Mouse (Mus musculus) layer of hippocampus, postnatal 10 days (tissue): Measurements from ENCODE around the gene Trim9. TPM values are rescaled to one million over a fixed set of nuclear protein-coding genes. Genes with fewer than 3 reads are reported as not detected.

ENCODE experiments used
- DNase-seq, 2 experiments: peaks; one replicate each; pipeline ENCODE4 v3.0.0; 2021; ENCODE audit warnings: low spot score in 2 of 2
- long read RNA-seq: library from polyadenylated mRNA; stranded (forward); transcript quantifications from one replicate; pipeline ENCODE4 v2.0.0, GENCODE M21; 2023
- total RNA-seq, 2 experiments: library from RNA; stranded (reverse); gene quantifications; 2 replicates each; pipeline ENCODE4 v1.2.3; 2021

The Trim9 gene
- 100 to 1,000 TPM; 299 to 300 TPM for total RNA-seq
- long read RNA-seq, full-length matches to known transcripts, result 35 of 95 reads
- long read RNA-seq, partial matches to known transcripts, result 28 of 95 reads
- long read RNA-seq, other reads (novel, unspliced or antisense), result 32 of 95 reads

- DNase-seq, result peak; percentile 97
Observed at GRCm38 (mm10) chr12:70347202-70347841, at the start of gene Trim9. Gene Trim9, minus strand, starts transcription at chr12:70347614.

- no peak for DNase-seq
Observed at GRCm38 (mm10) chr12:70395061-70395460, 47.6 kb upstream of the Trim9 start.

GRCm38 (mm10) chr12:70391236-70391635, 43.8 kb upstream of the Trim9 start:
- no peak for DNase-seq

- no peak for DNase-seq
Observed at GRCm38 (mm10) chr12:70374976-70375375, 27.6 kb upstream of the Trim9 start.

- DNase-seq, result no peak
Observed at GRCm38 (mm10) chr12:70372874-70373273, 25.5 kb upstream of the Trim9 start.

- DNase-seq, result no peak
Observed at GRCm38 (mm10) chr12:70369348-70369747, 21.9 kb upstream of the Trim9 start.

- no peak for DNase-seq
Observed at GRCm38 (mm10) chr12:70368820-70369219, 21.4 kb upstream of the Trim9 start.

GRCm38 (mm10) chr12:70367326-70368248, 20.2 kb upstream of the Trim9 start:
- DNase-seq, result peak; percentile 60 to 68

- no peak for DNase-seq
Observed at GRCm38 (mm10) chr12:70363016-70363415, 15.6 kb upstream of the Trim9 start.

- no peak for DNase-seq
Observed at GRCm38 (mm10) chr12:70360276-70360675, 12.9 kb upstream of the Trim9 start.

GRCm38 (mm10) chr12:70359443-70359842, 12.0 kb upstream of the Trim9 start:
- DNase-seq, result peak in 1 of 2 experiments; percentile 43

GRCm38 (mm10) chr12:70354926-70355325, 7.5 kb upstream of the Trim9 start:
- DNase-seq, result no peak

- no peak for DNase-seq
Observed at GRCm38 (mm10) chr12:70350490-70350889, 3.1 kb upstream of the Trim9 start.

GRCm38 (mm10) chr12:70349788-70350187, 2.4 kb upstream of the Trim9 start:
- DNase-seq, result no peak

GRCm38 (mm10) chr12:70348026-70348425, 612 bp upstream of the Trim9 start:
- no peak for DNase-seq

GRCm38 (mm10) chr12:70346139-70347026, 1.0 kb downstream of the Trim9 start:
- peak; percentile 81 to 84 for DNase-seq

GRCm38 (mm10) chr12:70345531-70346138, 1.8 kb downstream of the Trim9 start:
- DNase-seq, result peak; percentile 76 to 80

- DNase-seq, result no peak
Observed at GRCm38 (mm10) chr12:70335176-70335575, 12.2 kb downstream of the Trim9 start.

- DNase-seq, result no peak
Observed at GRCm38 (mm10) chr12:70333253-70333805, 14.1 kb downstream of the Trim9 start.

- no peak for DNase-seq
Observed at GRCm38 (mm10) chr12:70329059-70329458, 18.4 kb downstream of the Trim9 start.
